Mouse (Mus musculus) embryonic facial prominence, embryonic 14.5 days (tissue): ENCODE results near the gene Sytl1. TPM values are rescaled to one million over a fixed set of nuclear protein-coding genes. Genes with fewer than 3 reads are reported as not detected.

Source experiments
- ATAC-seq: fragments of 200-750 bp; cut with Nextera tagmentation; 2 replicates; pipeline ENCODE4 v1.8.0; 2017; ENCODE audit warnings: low read depth, moderate number of reproducible peaks, moderate TSS enrichment
- DNase-seq: peaks from one replicate; pipeline ENCODE4 v3.0.0-alpha.2; 2015; ENCODE audit warnings: low spot score
- H3K27ac ChIP-seq: fragments of 300-500 bp; sonication (generic); replicated peaks from 2 replicates; pipeline ENCODE4 v1.5.1; 2014; ENCODE audit warnings: low read depth, mild to moderate bottlenecking, low read length, moderate library complexity
- H3K27me3 ChIP-seq: fragments of 300-500 bp; sonication (generic); replicated peaks from 2 replicates; pipeline ENCODE4 v1.6.1; 2014; ENCODE audit warnings: low read length; ENCODE audit not compliant: control insufficient read depth, insufficient read depth
- H3K36me3 ChIP-seq: fragments of 300-500 bp; sonication (generic); 2 replicates; pipeline ENCODE4 v1.6.1; 2014; ENCODE audit warnings: low read length, mixed read lengths; ENCODE audit not compliant: control insufficient read depth, insufficient read depth
- H3K4me1 ChIP-seq: fragments of 300-500 bp; sonication (generic); 2 replicates; pipeline ENCODE4 v1.6.1; 2014; ENCODE audit warnings: antibody characterized with exemption, low read length; ENCODE audit not compliant: control insufficient read depth, insufficient read depth
- H3K4me2 ChIP-seq: fragments of 300-500 bp; sonication (generic); 2 replicates; pipeline ENCODE4 v1.6.1; 2014; ENCODE audit warnings: low read depth, mild to moderate bottlenecking, low read length, moderate library complexity, mixed read lengths
- H3K4me3 ChIP-seq: fragments of 300-500 bp; sonication (generic); 2 replicates; pipeline ENCODE4 v1.5.1; 2014; ENCODE audit warnings: low read depth, mild to moderate bottlenecking, low read length
- H3K9ac ChIP-seq: fragments of 300-500 bp; sonication (generic); 2 replicates; pipeline ENCODE4 v1.6.1; 2014; ENCODE audit warnings: low read depth, mild to moderate bottlenecking, low read length, moderate library complexity, mixed read lengths
- H3K9me3 ChIP-seq: fragments of 300-500 bp; sonication (generic); 2 replicates; pipeline ENCODE4 v1.6.1; 2016; ENCODE audit warnings: low read length; ENCODE audit not compliant: control insufficient read depth
- WGBS: fragments of 180-500 bp; shearing (Covaris S2); extraction: QIAGEN DNeasy Blood & Tissue Kit; methylation state at CpG from one replicate; pipeline ENCODE4 v1.1.7; 2014; 5-methylcytosine and 5-hydroxymethylcytosine counted together
- polyA plus RNA-seq: library from polyadenylated mRNA; unstranded; fragments of >200 nt; fragmentation: Nextera tagmentation; extraction: Ambion mirVana; gene quantifications from 2 replicates; pipeline ENCODE4 v1.2.1, GENCODE M21; 2014

Gene Sytl1
- polyA plus RNA-seq, 1 experiment from 2014 or later, result 11.0 TPM

DNA sequence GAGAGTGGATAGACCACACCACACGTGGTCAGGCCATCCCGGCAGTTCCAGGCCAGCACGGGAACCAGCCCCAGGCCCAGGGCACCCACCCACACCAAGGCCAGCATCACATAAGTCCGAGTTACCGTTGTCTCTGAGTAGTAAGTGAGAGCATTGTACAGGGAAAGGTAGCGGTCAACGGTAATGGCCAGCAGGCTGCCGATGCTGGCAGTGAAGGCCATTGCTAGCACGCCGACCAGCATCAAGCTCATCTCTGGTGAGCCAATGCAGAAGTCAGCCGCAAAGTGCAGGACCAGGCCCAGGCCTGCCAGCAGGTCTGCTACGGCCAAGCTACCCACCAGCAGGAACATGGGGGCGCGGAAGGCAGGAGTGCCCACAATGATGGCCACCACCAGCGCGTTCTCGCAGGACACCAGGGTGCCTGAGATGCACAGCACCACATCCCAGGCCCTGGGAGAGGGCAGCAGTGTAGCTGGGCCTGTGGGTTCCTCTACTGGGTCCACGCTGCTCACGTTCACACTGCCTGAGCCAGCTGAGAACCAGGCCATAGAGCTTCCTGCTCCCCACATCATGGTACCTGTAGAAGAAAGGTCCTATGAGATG lies 52.0 kb downstream of the Sytl1 start:
- Histone ChIP-seq H3K4me3 (no peak overlapping the region), H3K9ac (no peak overlapping the region), H3K36me3 (no peaks in the 10 kb centered on the region), H3K4me1 (peaks cover 13% of the 10 kb centered on the region), H3K27me3 (peaks cover 20% of the 10 kb centered on the region), H3K4me2 (no peak overlapping the region), H3K27ac (no peak overlapping the region), H3K9me3 (no peaks in the 10 kb centered on the region)
- WGBS, result 92% methylated on average over 19 of the region's 19 CpGs
- no peak for DNase-seq
- ATAC-seq, result no peak

DNA sequence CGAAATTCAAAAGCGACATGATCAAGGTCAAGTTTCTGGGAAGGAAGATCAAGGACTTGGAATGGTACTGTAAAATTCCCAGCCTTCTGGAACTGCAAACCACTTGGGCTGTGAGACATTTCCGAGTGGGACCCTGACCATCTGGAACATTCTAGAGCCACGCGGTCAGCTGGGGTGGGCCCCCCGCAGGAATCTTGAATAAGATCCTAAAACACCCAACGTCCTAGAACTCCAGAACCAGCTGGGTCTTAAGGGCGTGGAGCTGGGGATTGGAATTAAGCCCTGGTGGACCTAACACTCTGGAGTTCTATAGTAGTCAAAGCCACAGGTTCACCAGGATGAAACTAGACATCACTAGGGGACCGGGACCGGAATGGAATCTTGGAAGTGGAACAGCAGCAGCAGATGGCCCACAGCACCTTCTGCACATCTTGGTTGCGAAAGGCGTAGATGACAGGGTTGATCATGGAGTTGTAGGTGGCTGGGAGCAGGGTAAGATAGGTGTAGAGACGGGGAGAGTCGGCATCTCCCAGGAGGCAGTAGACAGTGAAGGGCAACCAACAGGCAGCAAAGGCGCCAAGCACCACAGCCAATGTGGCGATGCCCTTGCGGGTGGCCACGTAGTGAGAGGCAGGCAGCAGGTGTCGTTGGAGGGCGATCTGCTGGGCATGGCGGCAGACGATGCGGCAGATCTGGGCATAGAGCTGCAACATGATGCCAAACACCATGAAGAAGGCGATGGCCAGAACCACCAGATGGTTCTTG lies 52.7 kb downstream of the Sytl1 start:
- H3K9ac ChIP-seq, result no peak overlapping the region
- ATAC-seq (no peak), DNase-seq (no peak)
- peaks cover 20% of the 10 kb centered on the region for H3K27me3 ChIP-seq
- H3K36me3 ChIP-seq, result no peaks in the 10 kb centered on the region
- peaks cover 13% of the 10 kb centered on the region for H3K4me1 ChIP-seq
- WGBS, result 91% methylated on average over 23 of the region's 24 CpGs
- no peaks in the 10 kb centered on the region for H3K9me3 ChIP-seq
- no peak overlapping the region for H3K27ac ChIP-seq
- H3K4me3 ChIP-seq, result no peak overlapping the region
- no peak overlapping the region for H3K4me2 ChIP-seq

DNA sequence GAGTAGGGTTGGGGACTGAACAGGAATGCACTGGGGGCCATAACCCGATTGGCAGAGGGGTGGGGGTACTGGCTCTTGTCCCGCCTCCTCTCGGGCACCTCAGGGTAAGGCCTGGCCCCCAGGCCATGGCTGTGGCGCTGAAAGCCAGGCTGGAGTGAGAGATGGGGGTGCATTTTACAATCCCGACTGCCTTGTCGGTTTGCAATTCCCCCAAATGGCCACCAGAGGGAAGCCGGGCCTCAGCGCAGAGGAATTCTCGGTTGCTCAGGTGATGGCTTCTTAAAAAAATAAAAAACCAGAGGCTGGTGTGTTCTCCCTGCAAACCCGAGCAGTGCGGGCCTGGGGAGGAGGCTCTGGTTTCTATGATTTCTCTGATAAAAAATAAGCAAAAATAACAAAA lies 53.5 kb downstream of the Sytl1 start:
- DNase-seq (no peak), ATAC-seq (no peak)
- Histone ChIP-seq H3K27ac (no peak overlapping the region), H3K4me1 (peaks cover 13% of the 10 kb centered on the region), H3K9ac (no peak overlapping the region), H3K4me3 (no peak overlapping the region), H3K36me3 (no peaks in the 10 kb centered on the region), H3K27me3 (peaks cover 19% of the 10 kb centered on the region), H3K4me2 (no peak overlapping the region), H3K9me3 (no peaks in the 10 kb centered on the region)
- 2% methylated on average over 11 of the region's 11 CpGs for WGBS

DNA sequence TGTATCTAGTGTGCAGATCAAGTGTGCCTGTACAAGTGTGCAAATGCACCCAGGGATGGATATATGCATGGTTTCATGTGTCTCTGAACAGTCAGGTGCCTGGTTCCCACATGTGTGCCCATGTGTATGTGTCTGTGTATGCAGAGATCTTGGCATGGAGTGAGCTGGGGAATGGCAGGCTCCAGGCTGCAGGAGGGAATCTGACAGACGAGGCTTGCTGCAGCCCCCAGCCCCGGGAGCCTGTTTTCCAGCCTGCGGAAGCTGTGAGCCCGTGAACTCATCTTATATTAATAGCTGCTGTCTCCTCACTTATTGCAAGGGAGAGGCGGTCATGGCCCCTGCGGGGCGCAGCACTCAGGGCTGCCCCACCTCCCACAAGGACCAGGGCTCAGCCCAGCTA lies 58.5 kb downstream of the Sytl1 start:
- no peaks in the 10 kb centered on the region for H3K27me3 ChIP-seq
- no peak overlapping the region for H3K4me3 ChIP-seq
- H3K27ac ChIP-seq, result peak overlapping the region; percentile 16
- no peak for ATAC-seq
- DNase-seq, result no peak
- H3K9ac ChIP-seq, result no peak overlapping the region
- H3K9me3 ChIP-seq, result no peaks in the 10 kb centered on the region
- WGBS, result 32% methylated on average over 7 of the region's 7 CpGs
- no peaks in the 10 kb centered on the region for H3K36me3 ChIP-seq
- H3K4me1 ChIP-seq, result peaks cover 20% of the 10 kb centered on the region
- H3K4me2 ChIP-seq, result no peak overlapping the region

DNA sequence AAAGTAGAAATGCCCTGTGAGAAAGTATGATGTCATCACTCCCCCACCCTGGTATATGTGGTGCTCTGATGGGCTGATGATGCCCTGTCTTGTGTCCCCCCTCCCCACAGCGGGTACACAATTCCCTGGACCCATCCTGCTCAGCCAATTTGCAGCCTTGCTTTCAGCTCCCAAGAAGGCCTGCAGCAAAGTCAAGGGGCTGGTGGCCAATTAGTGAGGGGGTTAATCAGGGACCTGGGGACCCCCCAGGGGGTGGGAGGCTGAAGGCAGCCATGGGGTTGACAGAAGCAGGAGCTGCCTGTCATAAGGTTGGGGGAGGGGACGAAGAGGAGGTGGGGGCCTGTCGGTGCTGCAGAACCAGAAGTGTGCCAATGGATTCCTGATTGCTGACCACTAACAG lies 59.3 kb downstream of the Sytl1 start:
- Histone ChIP-seq H3K4me1 (peaks cover 27% of the 10 kb centered on the region), H3K4me3 (no peak overlapping the region), H3K27ac (no peak overlapping the region), H3K4me2 (no peak overlapping the region), H3K9me3 (no peaks in the 10 kb centered on the region), H3K27me3 (no peaks in the 10 kb centered on the region), H3K9ac (no peak overlapping the region), H3K36me3 (no peaks in the 10 kb centered on the region)
- ATAC-seq (no peak), DNase-seq (no peak)
- WGBS, result 54% methylated on average over 3 of the region's 3 CpGs

Other genes with a start within 250 kb of the Sytl1 start
- gene Wasf2, start 132.6 kb downstream of the Sytl1 start, polyA plus RNA-seq, result 83.4 and 92.4 TPM in 2 replicates
- 2.5 and 3.8 TPM in 2 replicates for gene Cd164l2, start 51.0 kb downstream of the Sytl1 start, polyA plus RNA-seq
- gene Gpr3, start 50.6 kb downstream of the Sytl1 start, polyA plus RNA-seq, result 0.18 and 0.19 TPM in 2 replicates
- gene Map3k6, start 22.3 kb downstream of the Sytl1 start, polyA plus RNA-seq, result 6.0 and 7.9 TPM in 2 replicates
- gene Tmem222, start 14.7 kb upstream of the Sytl1 start, polyA plus RNA-seq, result 68.3 and 80.7 TPM in 2 replicates
- 17.4 and 17.6 TPM in 2 replicates for gene Wdtc1, start 90.4 kb upstream of the Sytl1 start, polyA plus RNA-seq
- gene Slc9a1, start 106.6 kb upstream of the Sytl1 start, polyA plus RNA-seq, result 9.2 and 11.0 TPM in 2 replicates
- gene Tent5b, start 217.0 kb upstream of the Sytl1 start, polyA plus RNA-seq, result 1.4 and 2.8 TPM in 2 replicates
- 9.0 TPM in 2 replicates for gene Trnp1, start 235.4 kb upstream of the Sytl1 start, polyA plus RNA-seq